Mouse (Mus musculus) heart, postnatal 10 days (tissue): ENCODE measurements around the gene Scnn1a. TPM values are rescaled to one million over a fixed set of nuclear protein-coding genes. Genes with fewer than 3 reads are reported as not detected.
"Not testable (repeated sequence)": the region's sequence is repeated elsewhere in the genome, so short reads cannot be mapped to it uniquely, and the experiment has no call there.

Source experiments
- DNase-seq, 2 experiments: peaks; one replicate each; pipeline ENCODE4 v3.0.0; 2021
- intact Hi-C: fragments of 180-260 bp; cut with DNase I; formaldehyde crosslinking; loops from one replicate; pipeline ENCODE4 v1.15.1; 2025
- total RNA-seq, 2 experiments: library from RNA; stranded (reverse); gene quantifications; 2 replicates each; pipeline ENCODE4 v1.2.3; 2021

The Scnn1a gene
- total RNA-seq = under 1 TPM; 0.97 to 0.98 TPM

- DNase-seq = no peak
- intact Hi-C loops = no loop called here
These were observed at the start of gene Scnn1a for GRCm38 (mm10) chr6:125320323-125320722. TSS of gene Scnn1a (plus strand) at chr6:125320659.

GRCm38 (mm10) chr6:125271455-125272227 is 48.8 kb upstream of the Scnn1a start:
- intact Hi-C loops = loop anchor here (1.0 to 5.0 kb wide), 5 partner anchors 39 to 331 kb away; partner anchors contain the start of genes Iffo1 and Tapbpl

GRCm38 (mm10) chr6:125272228-125272785 is 48.2 kb upstream of the Scnn1a start:
- no peak for DNase-seq
- intact Hi-C loops = loop anchor here (5.0 kb wide), 4 partner anchors 40 to 330 kb away; partner anchors contain the start of genes Iffo1 and Tapbpl

More at GRCm38 (mm10) chr6:125271455-125272227, 48.8 kb upstream of the Scnn1a start:
- DNase-seq = peak; percentile 94 to 97

GRCm38 (mm10) chr6:125274841-125275563 is 45.5 kb upstream of the Scnn1a start:
- peak; percentile 57 to 64 for DNase-seq
- intact Hi-C loops = loop anchor here (1.0 to 5.0 kb wide), 5 partner anchors 43 to 327 kb away; partner anchors contain the start of genes Iffo1 and Tapbpl

- no peak for DNase-seq
- intact Hi-C loops = no loop called here
These were observed 40.7 kb upstream of the Scnn1a start for GRCm38 (mm10) chr6:125279729-125280128.

GRCm38 (mm10) chr6:125282721-125283120 is 37.7 kb upstream of the Scnn1a start:
- intact Hi-C loops = not testable (repeated sequence)
- peak in 1 of 2 experiments; percentile 20 for DNase-seq

- intact Hi-C loops = no loop called here
- no peak for DNase-seq
These were observed 36.2 kb upstream of the Scnn1a start for GRCm38 (mm10) chr6:125284250-125284649.

GRCm38 (mm10) chr6:125284751-125285150 is 35.7 kb upstream of the Scnn1a start:
- intact Hi-C loops = no loop called here
- no peak for DNase-seq

GRCm38 (mm10) chr6:125285890-125286289 is 34.6 kb upstream of the Scnn1a start, which contains the start of gene Tuba3a:
TSS of gene Tuba3a (minus strand) at chr6:125286042.
- no peak for DNase-seq
- intact Hi-C loops = no loop called here

GRCm38 (mm10) chr6:125286944-125287343 is 33.5 kb upstream of the Scnn1a start:
- intact Hi-C loops = no loop called here
- no peak for DNase-seq

GRCm38 (mm10) chr6:125288730-125289129 is 31.7 kb upstream of the Scnn1a start:
- DNase-seq = no peak
- intact Hi-C loops = no loop called here

GRCm38 (mm10) chr6:125291329-125291728 is 29.1 kb upstream of the Scnn1a start:
- intact Hi-C loops = no loop called here
- DNase-seq = no peak

GRCm38 (mm10) chr6:125292256-125292655 is 28.2 kb upstream of the Scnn1a start:
- no peak for DNase-seq
- intact Hi-C loops = no loop called here

GRCm38 (mm10) chr6:125294049-125294448 is 26.4 kb upstream of the Scnn1a start:
- intact Hi-C loops = no loop called here
- no peak for DNase-seq

GRCm38 (mm10) chr6:125297149-125297820 is 23.2 kb upstream of the Scnn1a start:
- intact Hi-C loops = no loop called here
- DNase-seq = no peak

- intact Hi-C loops = no loop called here
- no peak for DNase-seq
These were observed 19.5 kb upstream of the Scnn1a start for GRCm38 (mm10) chr6:125300982-125301381.

- intact Hi-C loops = no loop called here
- DNase-seq = peak in 1 of 2 experiments; percentile 35
These were observed 18.1 kb upstream of the Scnn1a start for GRCm38 (mm10) chr6:125302231-125302982.

- intact Hi-C loops = no loop called here
- no peak for DNase-seq
These were observed 17.2 kb upstream of the Scnn1a start for GRCm38 (mm10) chr6:125303242-125303641.

- DNase-seq, intact Hi-C loops: not testable (repeated sequence)
These were observed 16.1 kb upstream of the Scnn1a start for GRCm38 (mm10) chr6:125304408-125304807.

GRCm38 (mm10) chr6:125305465-125305864 is 15.0 kb upstream of the Scnn1a start:
- intact Hi-C loops = no loop called here
- DNase-seq = no peak
